Mouse (Mus musculus): ENCODE data around the gene Nde1.

DNA sequence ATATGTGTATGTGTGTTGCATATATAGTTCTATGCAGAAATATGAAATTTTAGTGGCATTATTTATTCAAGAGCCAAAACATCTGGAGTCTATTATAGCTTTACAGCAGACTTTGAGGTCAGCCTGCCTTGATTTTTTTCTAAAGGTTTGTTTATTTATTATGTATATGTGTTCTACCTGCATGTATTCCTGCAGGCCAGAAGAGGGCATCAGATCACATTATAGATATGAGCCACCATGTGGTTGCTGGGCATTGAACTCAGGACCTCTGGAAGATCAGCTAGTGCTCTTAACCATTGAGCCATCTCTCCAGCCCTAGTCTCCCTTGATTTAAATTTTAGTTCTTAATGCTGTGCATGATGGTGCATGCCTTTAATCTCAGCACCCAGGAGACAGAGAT, 15.4 kb upstream of the Nde1 start:
- TF ChIP-seq ZC3H11A (IDR thresholded peaks at IDR 0.05; ENCODE audit: borderline replicate concordance, low read depth, low read length) (no peak), ZNF384 (IDR thresholded peaks at IDR 0.05; ENCODE audit: low read depth, low read length) (no peak), HCFC1 (IDR thresholded peaks at IDR 0.05; ENCODE audit: borderline replicate concordance, insufficient read depth, low read length) (no peak), CHD2 (IDR thresholded peaks at IDR 0.05; ENCODE audit: low read depth, low read length) (no peak), MAFK (IDR thresholded peaks at IDR 0.05; ENCODE audit: insufficient read depth, low read depth, low read length) (no peak)

Data from ES-E14 (cell line).